Mouse (Mus musculus) large intestine, adult 2 months (tissue): Measurements from ENCODE around the gene Tgif1. TPM values are rescaled to one million over a fixed set of nuclear protein-coding genes. Genes with fewer than 3 reads are reported as not detected.
"Not testable (repeated sequence)": the region's sequence is repeated elsewhere in the genome, so short reads cannot be mapped to it uniquely, and the experiment has no call there.

ENCODE experiments used
- DNase-seq: peaks from one replicate; pipeline ENCODE4 v3.0.0-alpha.2; 2012; ENCODE audit warnings: low read depth, low spot score
- WGBS: fragments of 180-500 bp; shearing (Covaris S2); methylation state at CpG from one replicate; pipeline ENCODE4 v1.1.7; 2018; 5-methylcytosine and 5-hydroxymethylcytosine counted together
- polyA plus RNA-seq: library from polyadenylated mRNA; depleted of rRNA; stranded (reverse); fragments of >200 nt; gene quantifications from 2 replicates; pipeline ENCODE4 v1.2.3, GENCODE M21; 2012

Tgif1 gene
- polyA plus RNA-seq, 1 experiment, result 44.8 TPM

- DNase-seq, result no peak
These were observed 6.3 kb downstream of the Tgif1 start for GRCm38 (mm10) chr17:70847086-70847485.

GRCm38 (mm10) chr17:70846111-70846644, 7.2 kb downstream of the Tgif1 start:
- WGBS, result 23% methylated on average over 8 of the region's 8 CpGs
- no peak for DNase-seq

More at GRCm38 (mm10) chr17:70847086-70847485, 6.3 kb downstream of the Tgif1 start:
- WGBS, result under 1% methylated on average over 4 of the region's 4 CpGs

- 36% methylated on average over 2 of the region's 2 CpGs for WGBS
- DNase-seq, result no peak
These were observed 7.8 kb downstream of the Tgif1 start for GRCm38 (mm10) chr17:70845543-70845942.

DNA sequence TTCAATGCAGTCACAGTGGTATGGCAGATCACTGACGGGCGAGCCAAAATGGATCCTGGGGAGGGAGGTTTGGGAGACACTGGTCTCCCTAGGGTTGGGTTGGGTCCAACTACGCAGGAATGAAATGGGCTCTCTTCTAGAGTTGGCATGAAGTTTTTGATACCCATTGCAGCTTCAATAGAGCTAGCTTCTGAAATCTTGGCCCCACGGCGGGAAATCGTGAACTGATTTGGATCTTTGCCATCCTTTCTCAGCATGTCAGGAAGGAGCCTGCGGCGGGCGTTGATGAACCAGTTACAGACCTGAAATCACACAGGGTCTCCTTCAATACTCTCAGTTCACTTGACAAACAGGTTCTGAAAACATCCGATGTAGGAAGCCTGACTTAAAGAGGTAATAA, 8.4 kb downstream of the Tgif1 start:
- no peak for DNase-seq
- WGBS, result 25% methylated on average over 10 of the region's 10 CpGs

DNA sequence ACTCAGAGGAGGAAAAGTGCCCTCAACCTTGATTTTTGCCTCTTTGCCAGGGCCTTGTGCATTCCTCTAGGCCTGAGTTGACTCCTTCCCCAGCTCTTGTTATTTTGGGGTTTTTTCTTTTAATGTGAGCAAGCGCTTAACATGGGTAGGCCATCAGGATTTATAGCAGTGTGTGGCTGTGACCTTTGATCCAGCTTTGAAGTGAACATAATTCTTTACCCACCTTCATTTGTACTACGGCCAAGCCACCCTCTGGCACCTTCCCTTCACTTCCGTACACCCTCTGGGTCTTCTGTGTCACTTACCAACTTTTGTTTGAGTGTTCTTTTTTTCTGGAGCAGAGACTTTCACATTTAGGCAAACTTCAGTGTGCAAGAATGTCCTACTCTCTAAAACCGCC, 10.1 kb downstream of the Tgif1 start:
- 24% methylated on average over 4 of the region's 4 CpGs for WGBS
- DNase-seq, result no peak

DNA sequence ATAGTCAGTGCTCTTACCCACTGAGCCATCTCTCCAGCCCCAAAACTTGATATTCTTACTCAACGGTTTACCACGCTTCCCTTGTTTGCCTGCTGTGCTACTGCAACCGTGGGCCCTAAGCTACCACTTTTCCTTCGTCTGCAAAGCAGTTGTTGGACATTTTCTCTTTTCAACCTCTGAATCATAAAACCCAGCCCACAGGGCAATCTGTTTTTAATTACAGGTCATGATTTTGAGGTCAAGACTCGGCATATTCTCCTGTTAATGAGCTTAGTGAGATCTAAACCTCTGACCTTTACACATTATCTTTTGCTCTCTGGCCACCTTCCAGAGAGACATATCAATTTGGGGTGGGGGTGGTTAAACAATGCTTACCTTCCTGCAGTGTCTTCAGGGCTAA, 14.8 kb downstream of the Tgif1 start:
- WGBS, result 49% methylated on average over 5 of the region's 5 CpGs
- no peak for DNase-seq

DNA sequence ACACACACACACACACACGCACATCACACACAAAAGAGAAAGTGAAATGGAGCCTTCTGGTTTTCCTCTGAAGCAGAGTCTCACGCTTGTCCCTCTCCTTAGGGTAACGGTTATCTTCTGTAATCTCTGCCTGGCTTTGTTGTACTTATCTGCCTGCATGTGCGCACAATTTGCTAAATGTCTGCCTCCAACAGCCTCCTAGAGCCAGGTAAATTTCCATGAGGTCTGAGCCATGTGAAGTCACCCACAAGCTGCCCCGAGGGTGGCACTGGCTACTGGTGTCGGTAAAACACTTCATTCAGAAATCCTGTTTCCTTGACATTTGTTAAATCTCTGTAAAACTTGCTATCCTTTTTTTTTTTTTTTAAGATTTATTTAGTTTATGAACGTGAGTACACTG, 15.3 kb downstream of the Tgif1 start:
- no peak for DNase-seq
- WGBS, result 53% methylated on average over 7 of the region's 7 CpGs

- DNase-seq, result not testable (repeated sequence)
- 86% methylated on average over 6 of the region's 6 CpGs for WGBS
These were observed 15.9 kb downstream of the Tgif1 start for GRCm38 (mm10) chr17:70837474-70837873.

DNA sequence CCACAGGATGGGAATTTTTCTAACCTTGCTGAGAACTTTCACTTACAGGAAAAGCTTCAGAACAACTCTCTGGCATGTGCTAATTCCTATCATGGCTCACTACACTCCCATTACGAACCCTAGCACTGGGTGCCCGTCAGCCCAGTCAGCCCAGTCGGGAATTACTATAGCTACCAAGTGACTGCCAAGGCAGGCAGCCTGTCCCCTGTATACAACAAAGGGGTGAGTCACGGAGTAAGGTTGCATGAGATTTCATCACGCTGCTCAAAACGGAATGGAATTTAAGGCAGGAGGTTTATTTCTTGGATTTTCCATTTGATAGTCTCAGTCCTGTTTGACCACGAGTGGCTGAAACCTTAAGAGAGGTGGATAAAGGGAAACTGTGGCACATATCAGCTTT, 16.5 kb downstream of the Tgif1 start:
- no peak for DNase-seq
- 35% methylated on average over 7 of the region's 7 CpGs for WGBS

DNA sequence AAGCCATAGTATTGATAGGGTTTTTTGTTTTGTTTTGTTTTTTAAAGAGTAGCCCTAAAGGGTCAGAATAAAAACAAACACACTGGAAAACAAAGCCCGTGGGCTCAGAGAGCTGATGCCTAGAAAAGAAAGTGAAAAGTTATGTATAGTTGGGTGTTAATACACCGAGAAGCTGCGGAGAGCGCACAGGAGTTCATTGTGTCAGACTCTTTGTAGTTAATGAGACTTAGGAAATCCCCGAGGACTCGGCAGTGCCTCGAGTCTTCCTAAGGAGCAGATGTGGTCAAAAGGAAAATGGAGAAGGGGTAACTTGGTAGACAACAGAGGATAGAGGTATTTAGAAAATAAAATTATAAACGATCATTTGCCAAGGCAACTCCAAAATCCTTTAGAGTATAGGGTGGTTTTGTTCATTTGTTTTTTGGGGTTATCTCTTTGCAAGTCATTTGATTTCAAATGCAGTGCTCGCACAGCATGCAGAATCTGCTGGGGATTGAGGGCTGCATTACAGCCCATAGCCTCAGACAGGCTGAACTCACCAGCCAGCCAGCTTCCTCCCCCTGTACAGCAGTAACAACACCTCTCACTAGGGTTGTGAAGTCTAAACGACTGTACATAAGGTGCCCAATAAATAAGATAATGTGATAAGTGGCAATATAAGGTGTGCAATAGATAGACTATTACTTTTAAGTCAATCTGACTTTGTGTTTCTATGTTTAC, 18.1 kb downstream of the Tgif1 start:
- 9% methylated on average over 10 of the region's 10 CpGs for WGBS
- no peak for DNase-seq

GRCm38 (mm10) chr17:70834430-70834965, 18.8 kb downstream of the Tgif1 start:
- DNase-seq, result no peak
- WGBS, result 5% methylated on average over 29 of the region's 29 CpGs

GRCm38 (mm10) chr17:70832544-70832943, 20.8 kb downstream of the Tgif1 start:
- no peak for DNase-seq

GRCm38 (mm10) chr17:70831591-70831990, 21.8 kb downstream of the Tgif1 start:
- no peak for DNase-seq
- WGBS, result 34% methylated on average over 4 of the region's 4 CpGs

More at GRCm38 (mm10) chr17:70832544-70832943, 20.8 kb downstream of the Tgif1 start:
- WGBS, result 26% methylated on average over 9 of the region's 9 CpGs

GRCm38 (mm10) chr17:70829943-70830715, 23.2 kb downstream of the Tgif1 start:
- WGBS, result 49% methylated on average over 23 of the region's 23 CpGs

DNA sequence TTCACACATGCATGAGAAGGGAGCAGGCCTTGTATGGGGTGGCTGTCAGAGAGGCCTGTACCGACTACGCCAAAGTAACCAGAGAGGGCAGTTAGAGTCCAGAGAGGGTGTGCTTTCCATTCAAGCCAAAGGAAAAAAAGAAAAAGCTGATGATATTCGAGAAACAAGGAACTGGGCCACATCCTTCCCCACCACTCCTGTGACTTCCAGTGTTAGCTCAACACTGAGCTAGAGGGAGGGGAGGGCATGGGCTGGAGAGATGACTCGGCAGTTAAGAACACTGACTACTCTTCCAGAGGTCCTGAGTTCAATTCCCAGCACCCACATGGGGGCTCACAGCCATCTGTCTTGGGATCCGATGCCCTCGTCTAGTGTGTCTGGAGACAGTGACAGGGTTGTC, 24.1 kb downstream of the Tgif1 start:
- DNase-seq, result no peak
- 52% methylated on average over 6 of the region's 6 CpGs for WGBS

More at GRCm38 (mm10) chr17:70829943-70830715, 23.2 kb downstream of the Tgif1 start:
- no peak for DNase-seq

- WGBS, result 25% methylated on average over 2 of the region's 2 CpGs
These were observed 24.8 kb downstream of the Tgif1 start for GRCm38 (mm10) chr17:70828569-70828968.

DNA sequence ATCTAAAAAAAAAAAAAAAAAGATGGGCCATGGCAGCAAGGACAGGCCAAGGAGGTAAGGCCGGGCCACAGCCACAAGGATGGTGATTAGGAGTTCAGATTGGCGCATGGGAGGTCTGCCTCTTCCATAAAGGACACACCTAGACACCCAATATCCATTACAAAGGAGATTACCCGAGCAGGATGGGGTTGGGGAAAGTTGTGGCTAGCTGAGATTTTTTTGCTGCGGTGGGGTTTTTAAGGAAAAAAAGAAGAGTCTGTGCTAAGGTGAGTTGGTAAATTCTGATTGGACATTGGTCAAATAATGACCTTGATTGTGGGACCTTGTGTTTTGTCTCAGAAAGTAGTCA, 25.2 kb downstream of the Tgif1 start:
- WGBS, result 92% methylated on average over 4 of the region's 4 CpGs

More at GRCm38 (mm10) chr17:70828569-70828968, 24.8 kb downstream of the Tgif1 start:
- DNase-seq, result no peak

DNA sequence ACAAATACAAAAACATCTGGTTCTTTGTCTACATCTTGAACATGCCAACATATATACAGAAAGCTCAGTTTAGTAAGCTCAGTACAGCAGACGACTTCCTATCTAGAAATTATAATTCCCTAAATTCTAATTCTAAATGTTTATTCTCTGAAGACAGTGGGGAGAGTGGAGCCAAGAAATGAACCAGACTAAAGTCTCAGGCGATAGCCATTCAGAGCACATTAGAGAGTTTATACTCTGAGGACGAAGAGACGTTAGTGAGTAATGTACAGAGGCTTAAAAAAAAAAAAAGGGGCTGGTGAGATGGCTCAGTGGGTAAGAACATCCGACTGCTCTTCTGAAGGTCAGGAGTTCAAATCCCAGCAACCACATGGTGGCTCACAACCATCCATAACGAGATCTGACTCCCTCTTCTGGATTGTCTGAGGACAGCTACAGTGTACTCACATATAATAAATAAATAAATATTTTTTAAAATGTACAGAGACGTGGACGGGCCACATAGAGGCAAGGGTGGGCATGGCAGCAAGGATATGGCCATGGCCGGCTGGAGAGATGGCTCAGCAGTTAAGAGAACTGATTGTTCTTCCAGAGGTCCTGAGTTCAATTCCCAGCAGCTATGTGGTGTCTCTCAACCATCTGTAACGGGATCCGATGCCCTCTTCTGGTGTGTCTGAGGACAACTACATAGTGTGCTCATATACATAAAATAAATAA, 25.7 kb downstream of the Tgif1 start:
- WGBS, result 78% methylated on average over 11 of the region's 11 CpGs
- DNase-seq, result not testable (repeated sequence)

More for the DNA sequence above, 25.2 kb downstream of the Tgif1 start:
- no peak for DNase-seq

DNA sequence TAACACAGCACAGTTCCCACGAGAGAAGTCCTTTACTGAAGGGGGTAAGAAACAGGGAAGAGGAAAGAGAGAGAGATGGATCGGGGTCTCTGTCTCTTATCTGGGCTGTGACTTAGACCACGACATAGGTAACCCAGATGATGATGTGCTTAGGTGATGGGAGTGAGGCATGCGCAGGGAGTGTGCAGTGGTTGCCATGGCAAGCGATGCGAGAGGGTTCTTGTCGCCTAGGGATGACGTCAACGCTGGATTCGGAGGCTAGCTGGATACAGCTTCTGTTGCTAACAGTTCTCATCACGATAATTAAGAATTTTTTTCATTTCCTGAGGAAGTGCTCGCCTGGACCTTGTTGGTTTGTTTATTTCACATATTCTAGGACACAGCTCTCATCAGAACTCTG, 27.1 kb downstream of the Tgif1 start:
- 85% methylated on average over 12 of the region's 12 CpGs for WGBS
- no peak for DNase-seq

- WGBS, result 48% methylated on average over 8 of the region's 8 CpGs
- no peak for DNase-seq
These were observed 30.3 kb downstream of the Tgif1 start for GRCm38 (mm10) chr17:70823083-70823482.
